Mouse (Mus musculus) ES-Bruce4 (cell line): ENCODE results near the gene Cbx7.

Source experiments
- CTCF ChIP-seq: IDR thresholded peaks from one replicate; pipeline ENCODE4 v1.8.1; 2011; ENCODE audit warnings: low read depth, low read length
- POLR2A ChIP-seq: IDR thresholded peaks from one replicate; pipeline ENCODE4 v1.8.1; 2011; ENCODE audit warnings: low read length; ENCODE audit not compliant: insufficient read depth

GRCm38 (mm10) chr15:80011194-80011593 lies 40.3 kb upstream of the Cbx7 start:
- no peak for TF ChIP-seq POLR2A
- no peak for TF ChIP-seq CTCF
